Mouse (Mus musculus) CH12.LX (cell line): ENCODE measurements around the gene Csf1. TPM values are rescaled to one million over a fixed set of nuclear protein-coding genes. Genes with fewer than 3 reads are reported as not detected.

Experiments
- DNase-seq: peaks from one replicate; pipeline ENCODE4 v3.0.0-alpha.2; 2013; ENCODE audit errors: extremely low read depth
- H3K27ac ChIP-seq: 2 replicates; pipeline ENCODE4 v1.5.1; 2012; ENCODE audit warnings: low read depth, mild to moderate bottlenecking, control low read depth, moderate library complexity; ENCODE audit not compliant: insufficient read depth
- H3K27me3 ChIP-seq: replicated peaks from 2 replicates; pipeline ENCODE3; 2012; ENCODE audit warnings: inconsistent platforms
- H3K36me3 ChIP-seq, 2 experiments: replicated peaks in 1 of 2; 2 replicates each; pipeline versions ENCODE3 to v1.6.1; 2012; ENCODE audit warnings: inconsistent platforms in 1 of 2, low read length in 1 of 2, mild to moderate bottlenecking in 1 of 2, mixed read lengths in 1 of 2, moderate library complexity in 1 of 2; ENCODE audit not compliant: control insufficient read depth in 1 of 2, insufficient read depth in 1 of 2
- H3K4me1 ChIP-seq, 2 experiments: 2 replicates each; pipeline ENCODE4 v1.6.1; 2012; ENCODE audit warnings: inconsistent platforms in 1 of 2, moderate library complexity in 1 of 2; ENCODE audit not compliant: insufficient read depth in 2 of 2, control insufficient read depth in 1 of 2
- H3K4me2 ChIP-seq: 2 replicates; pipeline ENCODE4 v1.6.1; 2012; ENCODE audit warnings: low read depth, mild to moderate bottlenecking, control low read depth; ENCODE audit not compliant: poor library complexity, insufficient read depth, severe bottlenecking
- H3K4me3 ChIP-seq, 3 experiments: fragments of 150-350 bp in 1 of 3; sonication (generic) in 1 of 3; replicated peaks in 1 of 3; 2 replicates each; pipeline versions ENCODE3 to v1.5.1; 2011 to 2012; ENCODE audit warnings: low read depth in 2 of 3, low read length in 2 of 3, mild to moderate bottlenecking in 2 of 3, moderate library complexity in 2 of 3, control low read depth in 1 of 3, improper control_type of control experiment in 1 of 3, inconsistent platforms in 1 of 3, mixed read lengths in 1 of 3; ENCODE audit not compliant: poor library complexity in 1 of 3
- H3K79me2 ChIP-seq: replicated peaks from 2 replicates; pipeline ENCODE4 v1.6.1; 2012; ENCODE audit warnings: mild to moderate bottlenecking, moderate library complexity; ENCODE audit not compliant: control insufficient read depth, poor library complexity, insufficient read depth, severe bottlenecking; ENCODE audit errors: extremely low read depth
- H3K9ac ChIP-seq: 2 replicates; pipeline ENCODE4 v1.6.1; 2012; ENCODE audit warnings: low read depth, mild to moderate bottlenecking, control low read depth, moderate library complexity; ENCODE audit not compliant: insufficient read depth
- H3K9me3 ChIP-seq: replicated peaks from 2 replicates; pipeline ENCODE3; 2012; ENCODE audit warnings: low read length, inconsistent platforms, mixed read lengths
- BHLHE40 ChIP-seq: IDR thresholded peaks from 2 replicates; pipeline ENCODE4 v1.6.1; 2011; ENCODE audit warnings: mild to moderate bottlenecking, low read depth, low read length, improper control_type of control experiment
- CHD1 ChIP-seq: IDR thresholded peaks from 2 replicates; pipeline ENCODE4 v1.6.1; 2012; ENCODE audit warnings: low read depth, low read length, improper control_type of control experiment, inconsistent platforms
- CHD2 ChIP-seq: IDR thresholded peaks from 2 replicates; pipeline ENCODE4 v1.6.1; 2011; ENCODE audit warnings: low read length, improper control_type of control experiment
- CTCF ChIP-seq, 2 experiments: IDR thresholded peaks in 1 of 2; conservative IDR thresholded peaks in 1 of 2; 2 replicates each; pipeline ENCODE4 v1.5.1; 2011 to 2012; ENCODE audit warnings: low read depth in 2 of 2, low read length in 2 of 2, improper control_type of control experiment in 1 of 2, inconsistent platforms in 1 of 2, mild to moderate bottlenecking in 1 of 2, moderate library complexity in 1 of 2
- ELF1 ChIP-seq: IDR thresholded peaks from 2 replicates; pipeline ENCODE4 v1.6.1; 2014; ENCODE audit warnings: low read depth, mild to moderate bottlenecking, inconsistent platforms, low read length, improper control_type of control experiment
- ETS1 ChIP-seq: conservative IDR thresholded peaks from 2 replicates; pipeline ENCODE4 v1.6.1; 2012; ENCODE audit warnings: low read depth, mild to moderate bottlenecking, inconsistent platforms, low read length, improper control_type of control experiment, moderate library complexity
- JUND ChIP-seq: conservative IDR thresholded peaks from 2 replicates; pipeline ENCODE4 v1.6.1; 2011; ENCODE audit warnings: low read depth, low read length, improper control_type of control experiment
- MAFK ChIP-seq: IDR thresholded peaks from 2 replicates; pipeline ENCODE4 v1.6.1; 2011; ENCODE audit warnings: low read length, improper control_type of control experiment; ENCODE audit not compliant: insufficient replicate concordance
- MEF2A ChIP-seq: IDR thresholded peaks from 2 replicates; pipeline ENCODE4 v1.6.1; 2014; ENCODE audit warnings: low read depth, mild to moderate bottlenecking, inconsistent platforms, low read length, improper control_type of control experiment, borderline replicate concordance
- MXI1 ChIP-seq: IDR thresholded peaks from 2 replicates; pipeline ENCODE4 v1.6.1; 2011; ENCODE audit warnings: mild to moderate bottlenecking, low read depth, low read length, improper control_type of control experiment
- NELFE ChIP-seq: IDR thresholded peaks from 2 replicates; pipeline ENCODE4 v1.6.1; 2011; ENCODE audit warnings: low read depth, low read length, improper control_type of control experiment
- NRF1 ChIP-seq: IDR thresholded peaks from 2 replicates; pipeline ENCODE4 v1.6.1; 2014; ENCODE audit warnings: low read depth, mild to moderate bottlenecking, inconsistent platforms, low read length, improper control_type of control experiment, moderate library complexity
- PAX5 ChIP-seq: IDR thresholded peaks from 2 replicates; pipeline ENCODE4 v1.6.1; 2012; ENCODE audit warnings: low read length, inconsistent platforms, mixed read lengths
- SIN3A ChIP-seq: IDR thresholded peaks from 2 replicates; pipeline ENCODE4 v1.6.1; 2012; ENCODE audit warnings: low read length, improper control_type of control experiment, inconsistent platforms
- TBP ChIP-seq: conservative IDR thresholded peaks from 2 replicates; pipeline ENCODE4 v1.6.1; 2011; ENCODE audit warnings: low read depth, low read length, improper control_type of control experiment
- TCF12 ChIP-seq: IDR thresholded peaks from 2 replicates; pipeline ENCODE4 v1.6.1; 2014; ENCODE audit warnings: low read depth, mild to moderate bottlenecking, inconsistent platforms, low read length, improper control_type of control experiment
- ZC3H11A ChIP-seq: IDR thresholded peaks from 2 replicates; pipeline ENCODE4 v1.6.1; 2012; ENCODE audit warnings: low read depth, mild to moderate bottlenecking, inconsistent platforms, low read length, improper control_type of control experiment
- dilution Hi-C: fragments of 300-500 bp; cut with MboI; formaldehyde crosslinking; loops from 2 replicates; pipeline ENCODE4 v1.14.3; 2020; ENCODE audit warnings: low sequenced_read_pairs; ENCODE audit not compliant: extremely low pct_unique_long_range_greater_than_20kb, extremely low pct_ligation_motif_present
- in situ Hi-C: fragments of 300-500 bp; cut with MboI; formaldehyde crosslinking; loops from 3 replicates; pipeline ENCODE4 v1.14.3; 2019; ENCODE audit warnings: low sequenced_read_pairs, low pct_ligation_motif_present, low pct_unique_long_range_greater_than_20kb, mixed read lengths
- polyA plus RNA-seq: library from polyadenylated mRNA; unstranded; fragments of >175 nt; gene quantifications from 2 replicates; pipeline ENCODE4 v1.2.1, GENCODE M21; 2012; ENCODE audit warnings: low read depth; ENCODE audit not compliant: insufficient read length
- total RNA-seq, 2 experiments: library from RNA; depleted of rRNA; stranded (reverse); fragments of 300-350 nt in 1 of 2; fragments of >200 nt in 1 of 2; gene quantifications; 2 replicates each; pipeline ENCODE4 v1.2.3; 2012 to 2014

Gene Csf1
- total and polyA plus RNA-seq, 3 experiments = 2.5 to 17.4 (median 2.9) TPM

DNA sequence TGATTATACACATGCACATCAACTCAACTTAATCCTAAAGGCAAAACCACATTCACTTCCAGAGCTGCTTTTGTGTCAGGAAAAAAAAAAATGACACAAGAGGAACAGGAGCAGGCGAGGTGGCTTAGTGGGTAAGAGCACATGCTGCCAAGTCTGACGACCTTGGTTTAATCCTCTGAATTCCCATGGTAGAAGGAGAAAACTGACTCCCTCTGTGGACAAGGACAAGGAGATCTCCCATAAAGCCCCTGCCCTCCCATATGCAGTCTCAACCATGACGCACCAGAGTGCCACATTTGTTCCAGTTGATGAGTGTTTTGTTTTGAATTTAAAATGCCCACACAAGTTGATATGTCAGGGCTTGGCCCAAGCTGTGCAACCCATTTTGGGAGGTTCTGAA lies 51.1 kb downstream of the Csf1 start:
- dilution Hi-C loops (no loop called here), in situ Hi-C loops (loop anchor here (10.0 kb wide), 1 partner anchor 46 kb away; no protein-coding TSS in a partner anchor)

DNA sequence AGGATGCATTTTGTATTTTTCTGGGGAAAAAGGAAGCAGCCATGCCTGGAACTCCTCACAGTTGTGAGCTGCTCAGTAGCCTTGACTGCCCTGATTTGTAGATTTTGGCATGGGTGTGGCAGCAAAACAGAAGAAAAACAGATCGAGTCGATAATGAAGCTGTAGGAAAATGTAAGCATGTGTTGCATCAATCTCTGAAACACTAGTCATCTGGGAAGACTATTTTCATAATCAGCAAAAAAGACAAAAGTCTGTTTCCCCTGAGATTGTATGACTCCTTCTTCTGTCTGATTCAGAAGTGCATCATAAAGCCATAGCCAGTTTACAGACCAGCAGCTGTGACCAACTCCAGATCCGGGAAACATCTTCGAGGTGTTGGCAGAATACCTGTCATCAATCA lies 53.0 kb downstream of the Csf1 start:
- H3K27me3 ChIP-seq = no peaks in the 10 kb centered on the region
- no peak for DNase-seq
- H3K4me2 ChIP-seq = no peak overlapping the region
- dilution Hi-C loops (no loop called here), in situ Hi-C loops (loop anchor here (10.0 kb wide), 1 partner anchor 48 kb away; no protein-coding TSS in a partner anchor)
- H3K9ac ChIP-seq = no peak overlapping the region
- H3K4me3 ChIP-seq = no peak overlapping the region
- no peaks in the 10 kb centered on the region for H3K9me3 ChIP-seq
- no peaks in the 10 kb centered on the region for H3K36me3 ChIP-seq
- H3K4me1 ChIP-seq = peaks cover 3 to 37% of the 10 kb centered on the region in 2 experiments
- TF ChIP-seq MEF2A (no peak), JUND (no peak), BHLHE40 (no peak), TBP (no peak), MAFK (no peak), ZC3H11A (no peak), CHD2 (no peak)
- H3K27ac ChIP-seq = no peak overlapping the region
- H3K79me2 ChIP-seq = no peaks in the 10 kb centered on the region

More for the DNA sequence above, 51.1 kb downstream of the Csf1 start:
- Histone ChIP-seq H3K79me2 (no peaks in the 10 kb centered on the region), H3K9ac (no peak overlapping the region), H3K4me2 (no peak overlapping the region), H3K27me3 (no peaks in the 10 kb centered on the region), H3K9me3 (no peaks in the 10 kb centered on the region), H3K27ac (no peak overlapping the region), H3K4me1 (peaks cover 3 to 28% of the 10 kb centered on the region in 2 experiments; a peak in 3 of 4 replicates), H3K36me3 (no peaks in the 10 kb centered on the region), H3K4me3 (no peak overlapping the region)
- DNase-seq = no peak
- TF ChIP-seq CHD2 = no peak
- TF ChIP-seq JUND = no peak
- no peak for TF ChIP-seq PAX5
- no peak for TF ChIP-seq NELFE
- TF ChIP-seq NRF1 = no peak
- no peak for TF ChIP-seq ELF1
- TF ChIP-seq BHLHE40 = no peak
- TF ChIP-seq TCF12 = no peak
- no peak for TF ChIP-seq ETS1
- no peak for TF ChIP-seq MXI1
- TF ChIP-seq ZC3H11A = no peak
- no peak for TF ChIP-seq SIN3A
- no peak for TF ChIP-seq CTCF (conservative IDR thresholded peaks at IDR 0.05 in 1 of 2, IDR thresholded peaks at IDR 0.05 in 1 of 2; ENCODE audit: low read depth in 2 of 2, low read length in 2 of 2)
- no peak for TF ChIP-seq CHD1
